Mouse (Mus musculus) embryonic fibroblast, embryonic 13.5 days (primary cell): Measurements from ENCODE around the gene Far1. TPM values are rescaled to one million over a fixed set of nuclear protein-coding genes. Genes with fewer than 3 reads are reported as not detected.

ENCODE experiments used
- H3K27ac ChIP-seq: 2 replicates; pipeline ENCODE4 v1.5.1; 2012; ENCODE audit warnings: low read length, control low read depth, inconsistent platforms; ENCODE audit not compliant: insufficient read depth
- H3K4me1 ChIP-seq: 2 replicates; pipeline ENCODE4 v1.6.1; 2011; ENCODE audit warnings: low read length; ENCODE audit not compliant: control insufficient read depth, insufficient read depth
- H3K4me3 ChIP-seq: 2 replicates; pipeline ENCODE4 v1.5.1; 2011; ENCODE audit warnings: mild to moderate bottlenecking, control low read depth, low read length; ENCODE audit not compliant: insufficient read depth
- CTCF ChIP-seq: IDR thresholded peaks from 2 replicates; pipeline ENCODE4 v1.5.1; 2011; ENCODE audit warnings: mild to moderate bottlenecking, control low read depth, low read length, moderate library complexity, borderline replicate concordance; ENCODE audit not compliant: insufficient read depth
- POLR2A ChIP-seq: IDR thresholded peaks from 2 replicates; pipeline ENCODE4 v1.6.1; 2011; ENCODE audit warnings: low read depth, mild to moderate bottlenecking, control low read depth, low read length, moderate library complexity
- polyA plus RNA-seq: library from polyadenylated mRNA; stranded (reverse); fragments of >200 nt; gene quantifications from 2 replicates; pipeline ENCODE4 v1.2.4, GENCODE M21; 2011; ENCODE audit warnings: low read depth; ENCODE audit not compliant: missing spikeins, insufficient read length

Gene Far1
- polyA plus RNA-seq, 1 experiment, result 143 TPM

DNA sequence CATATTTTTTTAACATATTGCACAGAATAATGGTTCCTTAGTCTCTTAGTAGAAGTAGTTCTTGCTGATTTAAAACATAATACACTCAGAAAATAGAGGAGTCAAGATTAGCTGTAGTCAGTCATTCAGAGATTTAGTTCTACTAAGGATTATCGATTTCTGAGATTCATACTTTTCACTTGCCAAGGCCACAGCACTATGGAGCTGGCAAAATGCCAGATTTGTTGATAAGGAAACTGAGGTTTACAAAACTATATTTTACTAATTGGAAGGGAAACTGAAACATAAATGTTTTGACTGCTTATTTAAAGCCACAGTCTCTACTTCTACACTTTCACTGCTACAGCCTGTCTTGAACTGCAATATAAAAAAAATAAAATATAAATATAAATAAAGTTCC lies 53.3 kb downstream of the Far1 start:
- Histone ChIP-seq H3K27ac (no peak overlapping the region), H3K4me3 (no peak overlapping the region), H3K4me1 (0 out of 2 replicates have a peak, but pooled peaks cover 3% of the 10 kb centered on the region)
- TF ChIP-seq POLR2A (no peak), CTCF (no peak)

DNA sequence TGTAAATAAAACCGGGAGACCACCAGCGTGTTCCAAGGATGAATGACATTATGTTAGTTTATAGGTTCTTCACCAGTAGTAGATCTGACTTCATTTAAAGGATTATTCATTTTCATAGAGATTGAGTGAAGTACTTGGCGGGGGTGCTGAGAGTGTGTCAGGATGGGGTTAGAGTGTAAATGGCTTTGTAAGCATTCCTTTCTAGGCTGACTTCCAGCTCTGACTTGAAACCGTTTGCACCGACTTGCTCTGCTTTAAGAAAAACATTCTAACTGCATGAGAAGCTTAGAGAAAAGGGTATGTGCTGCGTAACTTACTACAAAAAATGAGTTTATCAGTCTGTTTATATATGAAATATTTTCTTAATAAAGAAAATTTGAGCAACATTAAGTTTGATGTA lies 57.5 kb downstream of the Far1 start:
- Histone ChIP-seq H3K4me3 (no peak overlapping the region), H3K27ac (no peak overlapping the region), H3K4me1 (0 out of 2 replicates have a peak, but pooled peaks cover 3% of the 10 kb centered on the region)
- no peak for TF ChIP-seq POLR2A
- no peak for TF ChIP-seq CTCF

DNA sequence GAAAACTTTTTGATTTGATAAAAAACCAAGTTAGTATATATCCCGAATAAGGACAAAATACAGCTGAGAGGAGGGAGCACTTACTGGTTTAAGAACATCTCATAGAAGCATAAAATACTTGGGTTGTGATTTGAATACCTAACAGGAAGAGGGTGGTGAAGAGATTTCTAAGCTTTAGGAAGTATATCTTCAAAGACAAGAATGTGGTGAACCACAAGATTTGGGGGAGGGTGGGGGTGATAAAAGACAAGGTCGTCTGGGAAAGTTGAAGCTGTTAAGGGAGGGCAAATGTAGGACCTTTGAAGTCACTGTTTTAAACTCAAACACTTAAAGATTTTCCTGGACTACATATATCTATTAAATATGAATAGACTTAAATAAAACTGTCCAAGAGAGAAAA lies 59.1 kb downstream of the Far1 start:
- no peak for TF ChIP-seq POLR2A
- TF ChIP-seq CTCF, result no peak
- Histone ChIP-seq H3K4me3 (no peak overlapping the region), H3K4me1 (no peaks in the 10 kb centered on the region), H3K27ac (no peak overlapping the region)

DNA sequence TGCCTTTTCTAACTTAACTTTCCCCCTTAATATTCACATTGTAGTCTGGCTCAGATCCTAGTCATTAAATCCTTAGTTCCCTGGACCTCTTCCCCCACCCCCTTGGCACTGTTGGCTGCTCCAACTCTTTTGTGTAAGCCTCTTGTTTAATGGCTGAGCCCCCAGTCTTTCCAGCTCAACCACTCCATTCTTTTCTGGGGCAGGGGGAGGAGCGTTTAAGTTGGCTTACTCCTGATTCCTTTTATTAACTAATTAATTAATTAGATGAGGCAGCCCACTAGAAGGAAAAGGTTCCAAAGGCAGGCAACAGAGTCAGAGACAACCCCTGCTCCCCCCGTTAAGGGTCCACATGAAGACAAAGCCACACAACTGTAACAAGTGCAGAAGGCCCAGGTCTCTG lies 68.5 kb downstream of the Far1 start:
- no peak overlapping the region for H3K4me3 ChIP-seq
- no peak overlapping the region for H3K27ac ChIP-seq
- no peaks in the 10 kb centered on the region for H3K4me1 ChIP-seq
- TF ChIP-seq POLR2A (no peak), CTCF (no peak)

DNA sequence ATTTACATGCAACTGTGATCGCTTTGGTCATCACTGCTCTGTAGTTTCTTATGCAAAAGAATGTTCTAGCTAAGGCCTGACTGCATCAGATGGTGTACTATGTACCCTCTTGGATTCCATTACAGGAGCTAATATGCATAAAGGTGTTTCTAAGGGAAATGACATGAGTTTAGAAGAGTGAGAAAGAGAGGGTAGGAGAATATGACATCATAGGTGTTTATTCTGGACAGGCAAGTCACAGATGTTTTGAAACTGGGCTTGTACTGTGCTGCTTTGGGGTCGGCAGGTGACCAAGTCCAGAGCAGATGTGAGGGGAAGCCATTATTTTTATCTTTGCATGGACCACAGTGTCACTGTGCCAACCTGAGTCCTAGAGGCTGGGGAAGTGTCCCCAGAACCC lies 75.6 kb downstream of the Far1 start:
- Histone ChIP-seq H3K4me3 (no peak overlapping the region), H3K4me1 (peaks cover 14% of the 10 kb centered on the region), H3K27ac (no peak overlapping the region)
- TF ChIP-seq CTCF, result no peak

DNA sequence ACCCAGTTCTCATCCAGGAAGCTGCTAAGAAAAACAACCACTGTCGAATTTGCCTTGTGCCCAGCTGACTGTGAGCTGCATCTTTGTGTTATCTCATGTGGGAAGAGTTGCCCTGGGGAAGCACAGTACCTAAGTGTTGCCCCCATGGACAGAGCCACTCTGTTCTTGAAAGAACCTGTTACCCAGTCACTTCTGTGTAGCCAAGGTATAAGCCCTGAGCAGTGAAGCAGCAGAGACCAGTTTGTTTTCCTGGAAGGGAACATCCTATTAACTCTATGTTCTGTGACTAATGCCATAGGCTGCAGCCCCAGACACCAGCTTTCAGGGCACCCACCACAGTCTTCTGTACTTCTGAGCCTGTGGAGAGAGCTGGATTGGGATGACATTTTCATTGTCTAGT lies 76.7 kb downstream of the Far1 start:
- Histone ChIP-seq H3K27ac (no peak overlapping the region), H3K4me1 (peaks cover 14% of the 10 kb centered on the region), H3K4me3 (no peak overlapping the region)
- TF ChIP-seq POLR2A (no peak), CTCF (no peak)

DNA sequence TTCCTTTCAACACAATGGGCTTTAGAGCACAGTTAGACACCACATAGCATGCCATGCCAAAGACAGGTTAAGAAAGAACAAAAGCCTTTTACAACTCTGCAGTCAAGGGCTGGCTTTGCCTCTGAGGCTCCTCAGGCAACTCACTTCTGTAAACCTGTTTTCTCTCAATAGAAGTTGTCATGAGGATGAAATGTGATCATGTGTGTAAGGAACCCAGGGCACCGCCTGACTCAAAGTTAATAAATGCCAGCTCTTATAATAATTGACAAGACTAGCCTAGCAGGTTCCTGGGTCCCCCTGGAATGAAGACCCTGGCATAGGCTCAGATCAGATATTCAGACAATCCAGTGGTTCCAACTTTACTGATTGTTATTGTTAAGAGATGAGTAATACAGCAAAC lies 77.5 kb downstream of the Far1 start:
- Histone ChIP-seq H3K4me1 (peaks cover 14% of the 10 kb centered on the region), H3K27ac (no peak overlapping the region), H3K4me3 (no peak overlapping the region)
- TF ChIP-seq POLR2A (no peak), CTCF (no peak)

DNA sequence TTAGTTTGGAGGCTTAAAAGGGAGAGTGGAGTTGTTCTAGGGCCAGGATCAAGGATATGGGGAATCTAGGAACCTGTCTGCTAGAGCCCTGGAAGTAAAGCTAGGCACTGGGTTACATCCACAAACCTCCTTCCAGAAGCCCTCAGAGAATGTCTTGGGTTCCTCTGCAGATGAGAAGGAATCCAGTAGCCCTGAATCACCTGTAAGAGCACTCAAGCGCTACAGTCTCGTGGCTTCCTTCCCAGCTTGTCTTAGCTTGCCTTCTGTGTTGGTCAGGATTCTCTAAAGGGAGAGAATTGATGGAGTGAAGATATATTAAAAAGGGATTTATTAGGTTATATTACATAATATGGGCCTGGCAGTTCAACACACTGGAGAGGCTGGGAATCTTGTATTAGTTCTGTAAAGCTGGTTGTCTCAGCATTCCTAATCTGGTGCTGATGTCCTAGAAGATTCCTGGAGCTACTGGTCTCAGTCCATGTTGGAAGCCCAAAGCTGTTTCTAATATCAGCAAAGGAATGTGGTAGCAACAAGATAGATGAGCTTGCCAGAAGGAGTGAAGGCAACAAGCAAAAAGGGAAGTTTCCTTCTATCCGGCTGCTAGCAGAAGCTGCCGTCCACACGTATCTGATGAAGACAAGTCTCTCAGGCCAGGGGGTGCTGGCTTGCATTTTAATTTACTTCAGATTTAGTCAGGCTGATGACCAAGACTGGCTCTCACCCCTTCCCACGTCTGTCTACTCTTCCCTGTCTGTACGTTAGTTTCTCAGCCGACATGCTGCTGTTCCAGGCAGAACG lies 78.1 kb downstream of the Far1 start:
- peaks cover 14% of the 10 kb centered on the region for H3K4me1 ChIP-seq
- no peak for TF ChIP-seq CTCF
- TF ChIP-seq POLR2A, result no peak
- H3K4me3 ChIP-seq, result no peak overlapping the region
- no peak overlapping the region for H3K27ac ChIP-seq

DNA sequence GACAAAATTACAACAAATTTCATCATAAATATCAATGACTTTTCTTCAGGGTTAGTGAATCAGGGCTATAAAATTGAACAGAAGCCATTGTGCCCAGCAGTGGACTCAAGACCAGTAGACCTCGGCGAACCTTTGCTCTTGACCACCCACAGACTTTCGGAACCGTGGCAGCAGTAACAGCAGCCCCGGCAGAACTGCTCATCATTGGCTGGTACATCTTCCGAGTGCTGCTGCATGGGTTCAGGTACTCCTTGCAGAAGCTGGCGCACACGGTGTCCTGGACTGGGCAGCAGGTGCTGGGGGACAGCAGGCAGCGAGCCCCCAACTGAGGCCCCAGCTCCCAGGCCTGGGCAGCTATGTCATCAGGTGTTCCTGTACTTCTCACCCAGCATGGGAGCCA lies 79.1 kb downstream of the Far1 start:
- TF ChIP-seq POLR2A (no peak), CTCF (no peak)
- Histone ChIP-seq H3K27ac (no peak overlapping the region), H3K4me3 (no peak overlapping the region), H3K4me1 (peaks cover 14% of the 10 kb centered on the region)

DNA sequence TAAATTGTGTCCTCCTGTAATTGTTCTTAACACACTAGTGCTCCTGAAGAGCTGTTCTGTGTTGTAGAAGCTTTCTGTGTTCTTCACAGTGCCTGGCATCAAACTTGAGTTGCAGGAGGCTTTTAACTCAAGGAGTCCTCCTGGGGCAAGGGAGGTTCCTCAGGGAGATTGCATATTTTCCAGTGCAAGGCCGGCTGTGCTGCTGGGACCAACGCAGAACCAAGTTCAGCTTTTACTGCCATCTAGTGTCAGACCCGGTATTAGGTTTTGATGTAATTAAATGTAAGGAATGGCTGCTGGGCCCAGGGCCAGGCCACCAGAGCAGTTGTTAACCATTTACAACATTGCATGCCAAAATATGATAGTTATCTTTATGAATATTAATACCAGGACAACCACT lies 80.7 kb downstream of the Far1 start:
- peaks cover 14% of the 10 kb centered on the region for H3K4me1 ChIP-seq
- H3K27ac ChIP-seq, result no peak overlapping the region
- H3K4me3 ChIP-seq, result no peak overlapping the region
- no peak for TF ChIP-seq POLR2A
- TF ChIP-seq CTCF, result peak; percentile 32; the same call in 1 of the 2 replicates

DNA sequence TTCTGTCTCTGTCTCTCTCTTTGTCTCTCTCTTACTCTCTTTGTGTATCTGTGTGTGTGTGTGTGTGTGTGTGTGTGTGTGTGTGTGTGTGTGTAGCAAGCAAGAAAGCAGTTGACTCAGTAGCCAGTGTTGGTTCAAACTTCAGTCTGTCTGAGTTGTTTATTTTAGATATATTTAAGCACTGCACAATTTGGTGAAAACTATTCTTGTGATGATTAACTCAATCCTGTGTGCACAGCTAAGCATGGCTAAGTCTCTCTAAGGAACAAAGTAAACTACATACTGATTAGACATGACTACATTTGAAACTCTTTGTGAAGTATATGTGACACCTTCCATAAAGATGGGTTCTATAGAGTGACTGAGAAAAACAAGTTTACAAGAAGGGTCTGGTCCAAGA lies 83.6 kb downstream of the Far1 start:
- Histone ChIP-seq H3K4me1 (no peaks in the 10 kb centered on the region), H3K4me3 (no peak overlapping the region), H3K27ac (no peak overlapping the region)
- TF ChIP-seq CTCF (no peak), POLR2A (no peak)

DNA sequence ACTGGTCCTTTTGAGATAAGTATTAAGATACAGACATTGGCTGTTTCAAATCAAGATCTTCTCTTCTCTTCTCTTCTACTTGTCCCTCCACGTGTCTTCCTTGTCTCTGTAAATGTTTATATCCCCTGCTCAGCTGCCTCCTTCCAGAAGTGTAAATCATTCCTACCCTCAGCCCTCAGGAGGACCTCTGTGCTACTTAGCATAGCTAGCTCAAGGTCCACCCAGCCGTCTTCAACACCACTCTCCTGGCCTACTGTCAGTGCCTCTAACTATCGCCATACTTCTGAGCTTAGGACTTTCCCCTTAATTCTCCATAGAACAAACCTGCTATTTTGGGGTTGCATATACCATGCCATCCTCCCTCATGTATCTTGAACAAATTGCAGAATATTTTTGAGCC lies 88.2 kb downstream of the Far1 start:
- no peaks in the 10 kb centered on the region for H3K4me1 ChIP-seq
- no peak overlapping the region for H3K27ac ChIP-seq
- H3K4me3 ChIP-seq, result no peak overlapping the region
- TF ChIP-seq CTCF (no peak), POLR2A (no peak)
